13 mouse cellular contexts compared by ENCODE assay signal in genomic region chr4:74012277-74012676, GRCm38 (mm10). TPM values are rescaled to one million over a fixed set of nuclear protein-coding genes. Genes with fewer than 3 reads are reported as not detected.
DNase-seq lines count a peak whose midpoint lies in the region; ATAC-seq lines count a peak whose summit lies in the region.
"Had no signal": no experiment of that assay in that cellular context is flagged by ENCODE, and none has a peak within 500 bp of the region (broad histone marks: within the 10 kb centered on the region; RNA-seq: fewer than 3 reads in every experiment).

No protein-coding gene starts in this region.

- peaks cover 7% of the 10 kb centered on the region for H3K4me1 ChIP-seq in kidney, embryonic 15.5 days
- peaks cover 26% of the 10 kb centered on the region for H3K4me1 ChIP-seq in midbrain, embryonic 15.5 days
- H3K4me1 ChIP-seq in liver, embryonic 11.5 days (replicated peaks; ENCODE audit: control insufficient read depth, insufficient read depth, low read length): no peaks in the 10 kb centered on the region

- no peak for DNase-seq in kidney, postnatal 4 days
- DNase-seq in Muller cell, postnatal 12 days (ENCODE audit: inconsistent ontology term): peak; percentile 12
- DNase-seq in brain, adult 2 months (ENCODE audit: low read depth, low spot score): peak; percentile 53
- DNase-seq in adrenal gland, postnatal 14 days: no peak
- no peak for DNase-seq in liver, embryonic 11.5 days (ENCODE audit: low spot score)
- DNase-seq: heart, postnatal 14 days; kidney, adult 9 months; thymus, postnatal 25 days had no signal

- H3K4me2 ChIP-seq in kidney, embryonic 15.5 days: 0 out of 2 replicates have a peak overlapping the region, but pooled peaks have one; percentile 93
- H3K4me2 ChIP-seq in midbrain, embryonic 15.5 days: peak overlapping the region; percentile 70
- no peak overlapping the region for H3K4me2 ChIP-seq in liver, embryonic 11.5 days

- H3K9me3 ChIP-seq in kidney, embryonic 15.5 days (replicated peaks): no peaks in the 10 kb centered on the region
- H3K9me3 ChIP-seq in midbrain, embryonic 15.5 days: no peaks in the 10 kb centered on the region
- H3K9me3 ChIP-seq in liver, embryonic 11.5 days (ENCODE audit: control insufficient read depth, low read length): no peaks in the 10 kb centered on the region

- peaks cover 17% of the 10 kb centered on the region for H3K27me3 ChIP-seq in kidney, embryonic 15.5 days
- no peaks in the 10 kb centered on the region for H3K27me3 ChIP-seq in midbrain, embryonic 15.5 days (replicated peaks)
- H3K27me3 ChIP-seq in liver, embryonic 11.5 days (replicated peaks; ENCODE audit: control insufficient read depth, insufficient read depth, low read length): peaks cover 11% of the 10 kb centered on the region

- WGBS in kidney, embryonic 15.5 days: 44% methylated on average over 3 of the region's 3 CpGs
- WGBS in midbrain, embryonic 15.5 days: 24% methylated on average over 3 of the region's 3 CpGs
- 47% methylated on average over 3 of the region's 3 CpGs for WGBS in liver, embryonic 11.5 days

- no peaks in the 10 kb centered on the region for H3K36me3 ChIP-seq in kidney, embryonic 15.5 days
- H3K36me3 ChIP-seq in midbrain, embryonic 15.5 days (replicated peaks): no peaks in the 10 kb centered on the region
- H3K36me3 ChIP-seq in liver, embryonic 11.5 days (ENCODE audit: control insufficient read depth, insufficient read depth, low read length): no peaks in the 10 kb centered on the region

- no peak overlapping the region for H3K4me3 ChIP-seq in kidney, embryonic 15.5 days (replicated peaks)
- H3K4me3 ChIP-seq in midbrain, embryonic 15.5 days: peak overlapping the region; percentile 79
- no peak overlapping the region for H3K4me3 ChIP-seq in liver, embryonic 11.5 days (ENCODE audit: low read depth, low read length)
- H3K4me3 ChIP-seq: erythroblast, embryonic 14.5 days had no signal

- no peak overlapping the region for H3K27ac ChIP-seq in kidney, embryonic 15.5 days
- H3K27ac ChIP-seq in midbrain, embryonic 15.5 days: peak overlapping the region; percentile 95
- H3K27ac ChIP-seq in liver, embryonic 11.5 days (ENCODE audit: low read depth, low read length): no peak overlapping the region

- no peak for ATAC-seq in kidney, embryonic 15.5 days (replicated peaks; ENCODE audit: low FRiP score)
- ATAC-seq in midbrain, embryonic 15.5 days (replicated peaks): peak; percentile 52
- ATAC-seq in liver, embryonic 11.5 days (replicated peaks; ENCODE audit: low FRiP score): no peak

- no peak overlapping the region for H3K9ac ChIP-seq in kidney, embryonic 15.5 days
- peak overlapping the region; percentile 41 for H3K9ac ChIP-seq in midbrain, embryonic 15.5 days
- H3K9ac ChIP-seq in liver, embryonic 11.5 days (ENCODE audit: low read depth, low read length): no peak overlapping the region

RNA-seq across cellular contexts. Expression of gene Frmd3, which starts 1.0 kb away (rescaled TPM):
- 1.4 and 1.6 TPM in 2 replicates for polyA plus RNA-seq in kidney, embryonic 15.5 days (2015; fragmentation: Nextera tagmentation; extraction: Ambion mirVana)
- polyA plus RNA-seq in midbrain, embryonic 15.5 days (2015; fragmentation: Nextera tagmentation; extraction: Ambion mirVana): 33.9 and 37.3 TPM in 2 replicates
- total RNA-seq in adrenal gland, postnatal 14 days (2021): 0.48 and 0.79 TPM in 2 replicates
- 0.19 and 0.21 TPM in 2 replicates for polyA plus RNA-seq in liver, embryonic 11.5 days (2014; fragmentation: Nextera tagmentation; extraction: Ambion mirVana)
- total RNA-seq: granulocyte monocyte progenitor cell, adult 5-6 weeks; megakaryocyte, adult 5-6 weeks had no signal

Comparison
In these comparisons a context has a peak if more than half of its experiments do, and no peak if none do; other contexts are left out.
1. DNase-seq: peak in Muller cell, postnatal 12 days (single experiment) and brain, adult 2 months (single experiment); none in kidney, postnatal 4 days (0 of 2), adrenal gland, postnatal 14 days (single experiment) and liver, embryonic 11.5 days (single experiment).
2. RNA of gene Frmd3, which starts 1.0 kb away (polyA plus RNA-seq): 33.9 to 37.3 TPM in midbrain, embryonic 15.5 days; 1.4 to 1.6 TPM in kidney, embryonic 15.5 days and 0.19 to 0.21 TPM in liver, embryonic 11.5 days; every median in the first group is over 10 times any median in the second.